Mouse (Mus musculus): ENCODE data around the gene Sec22c. TPM values are rescaled to one million over a fixed set of nuclear protein-coding genes. Genes with fewer than 3 reads are reported as not detected.

The Sec22c gene
- polyA plus RNA-seq, 1 experiment, result 0.28 TPM

DNA sequence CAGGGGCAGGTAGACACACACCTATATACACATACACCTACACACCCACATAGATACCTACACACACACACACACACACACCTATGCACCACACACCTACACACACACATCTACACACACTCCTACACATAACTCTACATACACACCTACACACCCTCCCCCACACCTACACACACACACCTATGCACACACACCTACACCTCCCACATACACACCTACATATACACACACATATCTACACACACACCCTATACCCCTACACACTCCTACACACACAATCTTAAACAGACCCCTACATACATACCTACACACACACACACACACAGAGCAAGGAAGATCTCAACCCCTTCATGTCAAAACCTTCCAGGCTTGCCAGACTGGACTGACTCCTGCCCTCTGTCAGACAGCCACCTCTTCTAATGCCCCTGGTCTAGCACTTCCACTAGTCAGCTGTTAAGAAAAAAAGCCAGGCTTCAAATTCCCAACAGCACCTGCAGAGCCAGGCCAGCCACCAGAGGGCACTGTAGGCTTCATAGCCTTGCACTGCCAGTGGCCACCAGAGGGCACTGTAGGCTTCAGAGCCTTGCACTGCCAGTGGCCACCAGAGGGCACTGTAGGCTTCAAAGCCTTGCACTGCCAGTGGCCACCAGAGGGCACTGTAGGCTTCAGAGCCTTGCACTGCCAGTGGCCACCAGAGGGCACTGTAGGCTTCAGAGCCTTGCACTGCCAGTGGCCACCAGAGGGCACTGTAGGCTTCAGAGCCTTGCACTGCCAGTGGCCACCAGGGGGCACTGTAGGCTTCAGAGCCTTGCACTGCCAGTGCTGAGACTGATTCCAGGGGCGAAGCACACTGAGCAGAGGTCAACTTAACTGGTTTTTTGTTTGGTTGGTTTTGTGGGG, 7.9 kb downstream of the Sec22c start:
- Histone ChIP-seq H3K9me3 (ENCODE audit: control insufficient read depth, low read length) (peaks cover 13% of the 10 kb centered on the region), H3K36me3 (ENCODE audit: control insufficient read depth) (peaks cover 9% of the 10 kb centered on the region), H3K27me3 (ENCODE audit: control insufficient read depth) (no peaks in the 10 kb centered on the region), H3K4me1 (ENCODE audit: control insufficient read depth) (no peaks in the 10 kb centered on the region; the same call in 1 of the 2 replicates), H3K4me3 (replicated peaks) (no peak overlapping the region)
- no peak for TF ChIP-seq TAL1 (IDR thresholded peaks at IDR 0.05; ENCODE audit: low read length)
- no peak for TF ChIP-seq GATA1 (IDR thresholded peaks at IDR 0.05; ENCODE audit: low read length)

DNA sequence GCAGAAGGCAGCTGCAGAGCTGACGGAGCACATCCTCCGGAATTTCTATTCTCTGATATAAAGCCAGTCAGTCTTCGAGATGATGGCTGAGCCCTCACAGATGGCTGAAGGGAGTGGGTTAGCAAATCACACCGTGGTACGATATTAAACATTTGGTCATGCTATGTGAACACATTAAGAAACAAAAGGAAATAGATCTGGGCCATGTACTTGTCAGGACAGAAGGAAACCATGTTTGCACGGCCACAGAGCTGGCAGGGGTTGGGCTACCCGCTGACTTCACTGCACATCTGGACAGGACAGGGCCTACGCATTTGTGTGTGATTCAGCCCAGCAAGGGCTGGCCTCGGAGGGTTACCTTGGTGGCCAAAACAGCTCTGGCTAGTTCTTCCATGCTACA, 8.7 kb downstream of the Sec22c start:
- no peaks in the 10 kb centered on the region for H3K27me3 ChIP-seq (ENCODE audit: control insufficient read depth)
- peaks cover 10% of the 10 kb centered on the region for H3K36me3 ChIP-seq (ENCODE audit: control insufficient read depth)
- H3K9me3 ChIP-seq (ENCODE audit: control insufficient read depth, low read length), result peaks cover 13% of the 10 kb centered on the region
- H3K4me3 ChIP-seq (replicated peaks), result no peak overlapping the region
- H3K4me1 ChIP-seq (ENCODE audit: control insufficient read depth), result no peaks in the 10 kb centered on the region
- TF ChIP-seq GATA1 (IDR thresholded peaks at IDR 0.05; ENCODE audit: low read length), result no peak
- TF ChIP-seq TAL1 (IDR thresholded peaks at IDR 0.05; ENCODE audit: low read length), result no peak

DNA sequence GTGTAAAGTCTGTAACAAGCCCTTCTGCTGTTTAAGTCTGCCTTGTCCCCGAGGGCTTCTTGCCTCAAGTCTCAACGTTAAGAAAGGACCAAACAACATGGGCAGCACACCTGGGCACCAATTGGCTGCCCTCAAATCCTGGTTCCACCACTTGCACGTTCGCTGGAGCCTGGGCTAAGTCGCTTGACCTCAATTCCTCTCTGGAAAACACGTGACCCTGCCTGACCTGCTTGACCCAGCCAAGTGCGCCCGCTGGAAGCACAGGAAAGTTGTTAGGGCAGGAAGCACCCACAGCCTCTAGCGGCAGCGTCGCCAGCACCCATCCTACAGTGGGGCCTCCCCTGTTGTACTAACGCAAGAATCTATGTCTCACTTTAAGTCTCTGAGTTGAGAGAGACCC, 10.6 kb downstream of the Sec22c start:
- Histone ChIP-seq H3K27me3 (ENCODE audit: control insufficient read depth) (no peaks in the 10 kb centered on the region), H3K4me3 (replicated peaks) (no peak overlapping the region), H3K4me1 (ENCODE audit: control insufficient read depth) (no peaks in the 10 kb centered on the region), H3K9me3 (ENCODE audit: control insufficient read depth, low read length) (peaks cover 13% of the 10 kb centered on the region), H3K36me3 (ENCODE audit: control insufficient read depth) (peaks cover 14% of the 10 kb centered on the region)
- TF ChIP-seq GATA1 (IDR thresholded peaks at IDR 0.05; ENCODE audit: low read length) (no peak), TAL1 (IDR thresholded peaks at IDR 0.05; ENCODE audit: low read length) (no peak)

DNA sequence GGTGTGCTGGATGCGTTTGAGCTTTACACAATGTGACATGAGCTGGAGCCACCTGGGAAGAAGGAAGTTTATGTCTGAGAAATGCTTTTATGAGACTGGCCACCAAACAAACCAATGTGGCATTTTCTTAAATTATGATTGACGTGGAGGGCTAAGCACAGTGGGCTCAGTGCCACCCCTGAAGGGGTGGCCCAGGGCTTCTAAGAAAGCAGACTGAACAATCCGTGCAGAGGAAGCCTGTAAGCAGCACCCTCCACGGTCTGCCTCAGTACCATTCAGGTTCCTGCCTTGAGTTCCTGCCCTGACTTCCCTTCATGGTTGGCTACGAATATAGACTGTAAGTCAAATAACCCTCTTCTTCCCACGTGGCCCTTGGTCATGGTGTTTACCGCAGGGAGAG, 14.6 kb downstream of the Sec22c start:
- TF ChIP-seq GATA1 (IDR thresholded peaks at IDR 0.05; ENCODE audit: low read length) (no peak), TAL1 (IDR thresholded peaks at IDR 0.05; ENCODE audit: low read length) (no peak)
- Histone ChIP-seq H3K36me3 (ENCODE audit: control insufficient read depth) (peaks cover 19% of the 10 kb centered on the region), H3K4me1 (ENCODE audit: control insufficient read depth) (no peaks in the 10 kb centered on the region), H3K4me3 (replicated peaks) (no peak overlapping the region), H3K9me3 (ENCODE audit: control insufficient read depth, low read length) (peaks cover 5% of the 10 kb centered on the region; the same call in 1 of the 2 replicates), H3K27me3 (ENCODE audit: control insufficient read depth) (no peaks in the 10 kb centered on the region)

DNA sequence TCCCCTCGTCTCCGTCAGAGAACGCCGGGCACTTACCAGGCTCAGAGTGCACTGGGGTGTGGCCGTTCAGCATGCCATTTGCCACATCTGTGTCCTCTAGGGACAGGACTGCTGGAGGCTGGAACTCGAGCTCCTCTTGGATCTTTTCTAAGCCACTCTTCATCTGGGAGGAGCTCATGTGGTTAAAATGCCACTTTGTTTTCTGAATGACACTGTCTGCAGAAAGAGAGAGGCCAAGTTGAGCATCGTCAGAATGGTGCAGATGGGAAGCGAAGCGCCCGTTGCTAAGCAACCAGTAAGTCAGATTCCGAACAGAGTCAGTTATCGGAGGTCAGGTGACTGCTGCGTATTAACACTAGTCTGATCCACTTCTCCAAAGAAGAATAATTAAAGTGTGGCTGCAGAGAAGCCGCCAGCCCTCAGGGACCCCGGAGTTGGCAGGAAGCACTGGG, 15.1 kb downstream of the Sec22c start:
- no peak overlapping the region for H3K4me3 ChIP-seq (replicated peaks)
- peaks cover 22% of the 10 kb centered on the region for H3K36me3 ChIP-seq (ENCODE audit: control insufficient read depth)
- TF ChIP-seq TAL1 (IDR thresholded peaks at IDR 0.05; ENCODE audit: low read length) (no peak), GATA1 (IDR thresholded peaks at IDR 0.05; ENCODE audit: low read length) (no peak)
- H3K4me1 ChIP-seq (ENCODE audit: control insufficient read depth), result no peaks in the 10 kb centered on the region
- peaks cover 5% of the 10 kb centered on the region; the same call in 1 of the 2 replicates for H3K9me3 ChIP-seq (ENCODE audit: control insufficient read depth, low read length)
- no peaks in the 10 kb centered on the region for H3K27me3 ChIP-seq (ENCODE audit: control insufficient read depth)

DNA sequence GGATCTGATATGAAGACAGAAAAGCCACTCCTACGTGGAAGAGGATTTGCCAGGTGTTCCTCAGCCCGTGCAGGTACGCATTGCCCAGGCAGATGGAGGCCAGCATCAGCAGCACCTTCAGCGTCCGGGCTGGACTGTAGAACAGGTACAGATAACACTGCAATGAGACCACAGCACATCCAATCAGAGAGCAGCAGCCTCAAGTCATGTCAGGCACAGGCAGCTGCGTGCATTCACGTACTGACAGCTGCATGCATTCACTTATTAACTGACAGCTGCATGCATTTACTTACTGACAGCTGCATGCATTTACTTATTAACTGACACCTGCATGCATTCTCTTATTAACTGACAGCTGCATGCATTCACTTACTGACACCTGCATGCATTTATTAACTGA, 20.6 kb downstream of the Sec22c start:
- H3K4me1 ChIP-seq (ENCODE audit: control insufficient read depth), result no peaks in the 10 kb centered on the region
- peaks cover 23% of the 10 kb centered on the region for H3K36me3 ChIP-seq (ENCODE audit: control insufficient read depth)
- H3K9me3 ChIP-seq (ENCODE audit: control insufficient read depth, low read length), result peaks cover 5% of the 10 kb centered on the region; the same call in 1 of the 2 replicates
- no peak overlapping the region for H3K4me3 ChIP-seq (replicated peaks)
- no peak for TF ChIP-seq GATA1 (IDR thresholded peaks at IDR 0.05; ENCODE audit: low read length)
- TF ChIP-seq TAL1 (IDR thresholded peaks at IDR 0.05; ENCODE audit: low read length), result no peak
- H3K27me3 ChIP-seq (ENCODE audit: control insufficient read depth), result no peaks in the 10 kb centered on the region

DNA sequence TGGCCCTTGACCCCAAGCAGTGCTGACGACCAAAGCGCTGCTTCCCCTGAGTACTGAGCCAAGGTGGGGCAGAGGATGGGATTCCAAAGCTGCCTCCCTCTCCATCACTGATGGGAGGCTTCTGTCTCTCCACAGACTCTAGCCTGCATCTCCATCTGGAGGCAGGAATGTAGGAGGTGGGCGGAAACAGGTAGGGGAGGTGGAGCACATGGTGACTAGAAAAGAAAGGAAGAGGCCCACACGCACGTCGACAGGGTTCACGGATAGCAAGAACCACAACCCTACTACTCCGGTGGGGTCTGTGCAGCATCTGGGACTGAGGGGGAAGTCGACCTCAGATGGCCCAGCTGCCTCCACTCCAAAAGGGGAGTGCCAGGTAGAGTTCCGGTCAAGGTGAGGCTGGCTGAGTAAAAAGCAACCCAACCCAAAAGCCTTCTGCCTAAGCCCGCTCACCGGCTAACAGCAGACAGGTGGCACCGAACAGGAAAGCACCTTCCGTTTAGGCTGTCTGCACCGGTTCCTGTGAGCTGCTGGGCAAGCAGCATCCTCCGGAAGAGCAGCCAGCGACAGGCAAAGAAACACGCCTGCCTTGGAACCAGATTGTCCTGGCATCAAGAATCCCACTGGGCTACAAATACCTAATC, 23.1 kb downstream of the Sec22c start:
- H3K9me3 ChIP-seq (ENCODE audit: control insufficient read depth, low read length), result peaks cover 5% of the 10 kb centered on the region; the same call in 1 of the 2 replicates
- no peaks in the 10 kb centered on the region for H3K4me1 ChIP-seq (ENCODE audit: control insufficient read depth)
- H3K4me3 ChIP-seq (replicated peaks), result no peak overlapping the region
- TF ChIP-seq GATA1 (IDR thresholded peaks at IDR 0.05; ENCODE audit: low read length) (no peak), TAL1 (IDR thresholded peaks at IDR 0.05; ENCODE audit: low read length) (no peak)
- no peaks in the 10 kb centered on the region for H3K27me3 ChIP-seq (ENCODE audit: control insufficient read depth)
- peaks cover 18% of the 10 kb centered on the region for H3K36me3 ChIP-seq (ENCODE audit: control insufficient read depth)

DNA sequence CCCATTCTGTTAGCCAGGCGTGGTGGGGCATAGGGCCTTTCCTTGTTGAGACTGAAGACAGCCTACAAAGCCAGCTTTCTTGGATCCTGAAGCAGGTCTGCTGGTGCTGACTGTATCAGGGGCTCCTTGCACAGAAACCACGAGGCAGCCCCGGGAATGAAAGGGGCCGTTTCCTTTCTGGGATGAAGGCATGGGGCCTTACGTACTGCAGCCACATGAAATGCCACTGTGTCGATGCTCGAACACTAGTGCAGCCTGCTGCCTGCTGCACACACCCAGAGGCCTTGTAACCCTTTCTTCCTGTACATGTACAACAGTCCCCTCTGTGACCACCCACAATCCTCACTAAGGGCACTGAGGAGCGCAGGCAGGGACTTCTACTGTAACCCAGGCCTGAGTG, 24.1 kb downstream of the Sec22c start:
- Histone ChIP-seq H3K36me3 (ENCODE audit: control insufficient read depth) (peaks cover 14% of the 10 kb centered on the region), H3K4me3 (replicated peaks) (no peak overlapping the region), H3K4me1 (ENCODE audit: control insufficient read depth) (no peaks in the 10 kb centered on the region), H3K27me3 (ENCODE audit: control insufficient read depth) (no peaks in the 10 kb centered on the region), H3K9me3 (ENCODE audit: control insufficient read depth, low read length) (peaks cover under 1% of the 10 kb centered on the region; the same call in 1 of the 2 replicates)
- TF ChIP-seq TAL1 (IDR thresholded peaks at IDR 0.05; ENCODE audit: low read length), result no peak
- no peak for TF ChIP-seq GATA1 (IDR thresholded peaks at IDR 0.05; ENCODE audit: low read length)

DNA sequence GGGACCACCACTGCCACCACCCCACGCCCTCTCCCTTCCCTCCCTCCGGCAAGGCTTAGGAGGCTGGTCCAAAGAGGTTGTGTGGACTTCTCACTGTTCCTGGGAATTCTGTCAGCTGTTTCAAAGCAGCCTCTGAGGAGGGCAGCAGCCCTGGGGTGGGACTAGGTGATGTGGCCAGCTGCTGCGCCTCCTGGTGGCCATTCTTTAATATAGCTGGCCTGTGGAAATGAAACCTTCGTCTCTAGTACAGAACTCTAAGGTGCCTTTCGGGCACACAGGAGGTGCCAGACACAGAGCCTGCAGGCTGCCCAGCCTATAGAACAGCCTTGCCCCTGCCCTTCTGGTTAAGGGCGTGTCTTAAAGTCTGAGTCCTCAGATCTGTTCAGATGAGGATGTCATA, 25.7 kb downstream of the Sec22c start:
- TF ChIP-seq TAL1 (IDR thresholded peaks at IDR 0.05; ENCODE audit: low read length) (no peak), GATA1 (IDR thresholded peaks at IDR 0.05; ENCODE audit: low read length) (no peak)
- no peak overlapping the region for H3K4me3 ChIP-seq (replicated peaks)
- H3K9me3 ChIP-seq (ENCODE audit: control insufficient read depth, low read length), result no peaks in the 10 kb centered on the region
- no peaks in the 10 kb centered on the region for H3K4me1 ChIP-seq (ENCODE audit: control insufficient read depth)
- H3K27me3 ChIP-seq (ENCODE audit: control insufficient read depth), result no peaks in the 10 kb centered on the region
- peaks cover 4% of the 10 kb centered on the region for H3K36me3 ChIP-seq (ENCODE audit: control insufficient read depth)

Data from erythroblast, embryonic 14.5 days (primary cell).